Comparison of ENCODE assay signal across 15 mouse cellular contexts in the genomic region with DNA sequence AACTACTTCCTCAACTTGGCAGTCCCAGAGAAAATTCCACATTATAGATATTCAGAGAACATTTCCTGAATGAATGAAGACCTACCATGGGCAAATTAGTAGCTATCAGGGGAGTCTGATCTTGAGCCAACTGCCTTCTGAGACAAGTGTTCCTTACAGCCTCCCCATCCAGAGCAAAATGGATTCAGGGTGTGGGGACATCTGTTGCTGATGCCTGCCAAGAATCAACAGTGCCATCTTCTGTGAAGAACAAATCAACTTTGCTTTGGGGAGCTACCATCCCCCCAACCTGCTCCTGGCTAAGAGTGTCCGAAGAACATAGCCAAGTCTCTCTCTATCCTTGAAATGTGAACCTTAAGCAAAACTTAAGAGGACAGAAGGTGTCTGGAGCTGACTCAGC.
"Had no signal": no experiment of that assay in that cellular context is flagged by ENCODE, and none has a peak within 500 bp of the region (broad histone marks: within the 10 kb centered on the region; RNA-seq: fewer than 3 reads in every experiment).

No protein-coding gene starts in this region.

- H3K27ac ChIP-seq: kidney, embryonic 15.5 days; left cerebral cortex, adult 2 months; limb, embryonic 15.5 days; liver, embryonic 12.5 days; midbrain, embryonic 15.5 days; neural tube, embryonic 13.5 days had no signal

- ATAC-seq: liver, embryonic 12.5 days; midbrain, embryonic 15.5 days had no signal

- H3K4me1 ChIP-seq: kidney, embryonic 15.5 days; limb, embryonic 15.5 days; liver, embryonic 12.5 days; midbrain, embryonic 15.5 days; neural tube, embryonic 13.5 days had no signal

- DNase-seq: kidney, adult 2 months; kidney, postnatal 14 days; lung, embryonic 14.5 days; lung, postnatal 10 days; lung, postnatal 4 days; retina, postnatal 1 day; right cerebral cortex, postnatal 14 days; thymus, postnatal 36 days had no signal

- H3K27me3 ChIP-seq: kidney, embryonic 15.5 days; limb, embryonic 15.5 days; liver, embryonic 12.5 days; midbrain, embryonic 15.5 days; neural tube, embryonic 13.5 days had no signal

- H3K4me3 ChIP-seq: kidney, embryonic 15.5 days; left cerebral cortex, adult 2 months; limb, embryonic 15.5 days; liver, embryonic 12.5 days; midbrain, embryonic 10.5 days; midbrain, embryonic 15.5 days; neural tube, embryonic 13.5 days had no signal
